Mouse (Mus musculus): ENCODE data around the gene Scgb2b12. TPM values are rescaled to one million over a fixed set of nuclear protein-coding genes. Genes with fewer than 3 reads are reported as not detected.

The Scgb2b12 gene
- polyA plus RNA-seq (2017; shearing (Covaris generic)): not detected

GRCm38 (mm10) chr7:32327145-32327544 lies at the start of gene Scgb2b12:
Gene Scgb2b12, minus strand, starts transcription at chr7:32327245.

GRCm38 (mm10) chr7:32333882-32334281 lies 6.8 kb upstream of the Scgb2b12 start, which contains the start of gene Scgb1b12:
Gene Scgb1b12, plus strand, starts transcription at chr7:32334182.

Other genes with a start within 250 kb of the Scgb2b12 start
- not detected for gene Scgb1b10, start 226.4 kb downstream of the Scgb2b12 start, polyA plus RNA-seq (2017; shearing (Covaris generic))
- gene Scgb2b11, start 116.1 kb downstream of the Scgb2b12 start, polyA plus RNA-seq (2017; shearing (Covaris generic)): not detected
- gene Scgb1b11, start 104.4 kb downstream of the Scgb2b12 start, polyA plus RNA-seq (2017; shearing (Covaris generic)): not detected
- not detected for gene Scgb1b12, start 6.9 kb upstream of the Scgb2b12 start, polyA plus RNA-seq (2017; shearing (Covaris generic))
- gene Scgb1b29, start 114.3 kb upstream of the Scgb2b12 start, polyA plus RNA-seq (2017; shearing (Covaris generic)): not detected